Mouse (Mus musculus) kidney, postnatal 4 days (tissue): ENCODE measurements at regions not wholly inside any gene's neighbourhood (a gene's known extent, or its start where the extent isn't known, plus 50 kb on each side); places are given as distances from the start of the nearest gene placed in this dataset.
A peak's percentile ranks its signal among the peaks of the same experiment; 100 is the strongest.

Experiments used
- DNase-seq, 2 experiments: peaks; one replicate each; pipeline ENCODE4 v3.0.0; 2021; ENCODE audit warnings: mixed read lengths in 2 of 2

GRCm38 (mm10) chr5:29142957-29143356 is 52.8 kb upstream of the Rnf32 start:
- no peak for DNase-seq

DNA sequence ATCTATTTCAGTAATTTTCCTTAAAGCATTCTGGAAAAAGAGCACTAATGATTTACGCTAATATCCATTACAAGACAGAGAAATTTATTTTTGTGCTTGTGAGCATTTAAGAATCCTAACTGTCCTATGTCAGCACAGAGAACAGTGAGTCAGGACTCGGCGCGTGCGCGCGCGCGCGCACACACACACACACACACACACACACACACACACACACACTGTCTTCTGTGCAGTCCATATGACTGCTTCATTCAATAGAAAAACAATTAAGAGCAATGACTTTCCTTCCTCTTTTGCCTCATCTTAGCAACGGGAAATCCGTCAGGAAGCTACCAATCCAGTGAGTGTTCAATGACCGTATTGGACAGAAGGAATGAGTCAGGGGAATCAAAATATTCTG is 53.3 kb upstream of the Rnf32 start:
- DNase-seq = no peak

- DNase-seq = no peak
Observed at GRCm38 (mm10) chr5:29137481-29137880, 58.3 kb upstream of the Rnf32 start.

GRCm38 (mm10) chr5:29132261-29132660 is 63.5 kb upstream of the Rnf32 start:
- DNase-seq = peak in 1 of 2 experiments; percentile 2

GRCm38 (mm10) chr5:29131762-29132161 is 64.0 kb upstream of the Rnf32 start:
- no peak for DNase-seq

DNA sequence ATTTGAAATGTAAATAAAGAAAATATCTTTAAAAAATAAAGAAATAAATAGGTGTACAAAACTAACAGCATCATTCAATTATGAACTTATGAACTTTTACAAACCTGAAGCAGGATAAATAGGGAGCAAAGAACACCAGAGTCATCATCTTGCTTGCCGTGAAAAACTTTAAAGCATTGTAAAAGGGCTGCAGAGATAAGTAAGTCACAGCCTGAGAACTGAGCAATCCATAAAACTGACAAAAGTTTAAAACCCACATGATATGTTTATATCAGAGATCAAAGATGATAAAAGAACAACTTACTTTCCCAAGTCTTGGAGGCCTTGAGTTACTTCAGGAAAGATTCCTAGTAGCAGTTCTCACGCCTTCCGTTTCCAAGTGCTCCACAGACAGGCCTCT is 66.1 kb upstream of the Rnf32 start:
- DNase-seq = no peak

GRCm38 (mm10) chr5:29116942-29117341 is 78.8 kb upstream of the Rnf32 start:
- DNase-seq = no peak

DNA sequence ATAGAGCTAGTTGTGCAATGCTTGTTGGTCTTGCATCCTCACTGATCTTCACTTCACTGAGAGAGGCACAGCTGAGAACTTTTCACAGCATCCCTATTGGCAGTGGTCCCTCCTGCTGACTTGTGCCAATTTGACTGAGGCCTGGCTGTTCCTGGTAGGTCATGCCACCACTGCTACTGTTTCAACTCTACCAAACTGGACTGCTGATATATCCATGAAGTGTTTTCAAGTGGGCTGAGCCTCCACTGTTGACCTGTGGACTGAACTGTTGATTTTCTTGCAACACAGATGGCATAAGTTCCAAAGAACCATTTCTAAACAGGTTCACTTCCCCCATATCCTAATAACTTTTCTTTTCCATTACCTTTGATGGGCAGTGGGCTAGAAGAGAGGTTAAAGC is 83.3 kb upstream of the Rnf32 start:
- no peak for DNase-seq

DNA sequence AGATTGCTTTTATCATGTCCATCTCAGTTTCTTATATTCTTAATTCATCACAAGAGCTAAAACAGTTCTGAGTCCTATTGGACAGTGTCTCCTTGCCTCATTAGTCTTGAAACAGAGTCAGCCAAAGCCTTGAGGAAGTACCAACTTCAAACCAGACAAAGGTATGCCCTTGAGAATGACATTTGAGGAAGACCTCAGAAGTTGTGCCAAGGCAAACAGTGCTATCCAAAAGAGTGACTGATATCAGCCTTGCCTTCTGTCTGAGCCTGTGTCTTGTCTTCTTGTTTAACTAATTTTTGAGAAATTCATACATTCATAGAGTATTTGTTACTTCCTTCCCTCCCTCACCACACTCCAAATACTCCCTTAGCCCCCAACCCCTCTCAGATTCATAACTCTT is 88.5 kb upstream of the Rnf32 start:
- DNase-seq = no peak

GRCm38 (mm10) chr5:29083288-29083687 is 112.5 kb upstream of the Rnf32 start:
- no peak for DNase-seq

- no peak for DNase-seq
Observed at GRCm38 (mm10) chr5:29054393-29054792, 141.4 kb upstream of the Rnf32 start.

GRCm38 (mm10) chr5:29036636-29037035 is 159.2 kb upstream of the Rnf32 start:
- DNase-seq = peak; percentile 58 to 59

GRCm38 (mm10) chr5:29033462-29033997 is 162.3 kb upstream of the Rnf32 start:
- DNase-seq = no peak

DNA sequence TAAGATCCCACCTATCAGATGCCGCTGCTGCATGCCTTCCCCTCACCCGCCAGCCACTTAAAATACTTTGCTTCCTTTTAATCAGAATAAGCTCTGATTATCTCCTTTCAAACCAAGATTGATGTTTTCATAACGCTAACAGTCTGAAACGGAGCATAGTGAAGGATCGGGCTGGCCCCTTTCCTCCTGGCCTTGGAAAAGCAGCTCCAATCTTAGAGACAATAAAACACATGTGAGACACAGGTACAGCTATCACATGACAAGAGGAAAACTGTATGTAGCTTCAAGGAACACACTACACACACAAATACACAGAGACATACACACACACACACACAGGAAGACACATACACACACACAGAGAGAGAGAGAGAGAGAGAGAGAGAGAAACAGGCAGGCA is 165.3 kb upstream of the Rnf32 start:
- no peak for DNase-seq

DNA sequence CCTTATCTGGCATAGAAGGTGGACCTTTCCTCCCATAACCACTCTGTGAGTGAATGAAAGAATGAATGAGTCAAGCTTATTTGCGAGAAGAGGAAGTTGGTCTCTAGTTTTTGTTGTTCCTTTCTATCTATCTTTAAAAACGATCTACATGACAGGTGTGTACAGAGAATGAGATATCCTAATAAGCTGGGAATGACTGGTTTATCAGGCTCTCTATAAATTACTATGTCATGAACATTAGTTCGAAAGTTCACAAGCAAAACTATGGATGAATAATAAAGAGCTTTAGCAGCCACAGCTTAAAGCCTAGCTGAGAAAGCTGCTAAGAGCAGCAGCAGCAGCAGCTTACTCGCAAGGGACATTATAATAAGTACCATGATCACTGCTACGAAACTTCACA is 165.8 kb upstream of the Rnf32 start:
- DNase-seq = no peak

GRCm38 (mm10) chr5:29025045-29025444 is 170.7 kb upstream of the Rnf32 start:
- no peak for DNase-seq

GRCm38 (mm10) chr5:28992796-28993195 is 203.0 kb upstream of the Rnf32 start:
- DNase-seq = peak in 1 of 2 experiments; percentile 3

DNA sequence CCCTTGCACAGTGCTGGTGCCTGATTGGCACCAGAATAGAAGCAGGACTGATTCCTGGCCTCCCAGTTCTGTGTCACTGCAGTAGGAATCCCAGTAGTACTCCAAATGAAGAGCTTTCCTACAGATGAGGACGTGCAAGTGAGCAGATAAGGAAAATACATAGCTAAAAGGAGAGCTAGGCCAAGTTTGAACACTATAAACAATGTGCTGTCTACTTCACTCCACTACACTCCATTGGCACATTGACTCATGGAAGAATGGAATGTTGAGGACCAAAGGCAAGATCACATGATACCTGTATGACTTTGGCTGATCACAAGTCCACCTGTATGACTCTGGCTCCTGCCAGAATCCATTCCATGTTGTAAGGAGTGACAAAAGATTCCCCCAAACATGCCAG is 215.9 kb upstream of the Rnf32 start:
- DNase-seq = no peak

DNA sequence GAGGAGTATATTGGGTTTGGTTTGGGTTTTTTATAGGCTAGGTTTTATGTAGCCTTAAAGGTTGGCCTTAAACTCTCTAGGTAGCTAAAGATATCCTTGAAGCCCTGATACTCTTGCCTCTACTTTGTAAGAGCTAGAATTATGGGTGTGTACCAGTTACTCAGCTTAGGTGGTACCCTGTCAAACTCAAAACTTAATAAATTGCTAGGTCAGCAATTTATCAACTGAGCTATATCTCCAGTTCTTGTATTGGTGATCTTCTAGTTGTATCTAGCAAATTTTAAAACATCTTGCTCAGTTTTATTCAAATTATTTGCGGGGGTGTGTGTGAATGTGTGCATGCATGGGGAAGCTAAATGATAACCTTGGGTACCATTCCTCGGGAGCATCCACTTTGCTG is 225.4 kb upstream of the Rnf32 start:
- no peak for DNase-seq

DNA sequence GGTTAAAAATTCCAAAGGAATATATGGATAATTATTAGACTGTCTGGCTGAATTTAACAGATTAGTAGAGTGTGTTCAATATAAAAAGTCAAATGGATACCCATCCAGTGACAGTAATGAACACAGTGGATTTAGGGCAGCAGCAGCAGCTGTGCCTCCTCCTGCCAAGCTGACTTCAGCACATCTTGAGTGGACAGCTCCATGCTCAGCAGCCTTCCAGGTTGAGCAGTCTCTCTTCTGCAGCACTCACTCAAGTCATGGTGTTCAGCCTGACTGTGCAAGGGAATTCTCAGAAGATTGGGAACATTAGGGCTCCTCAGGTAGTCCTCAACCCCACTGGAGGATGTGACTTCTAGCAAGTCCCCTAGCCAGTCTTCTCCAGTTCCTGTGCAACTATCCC is 240.8 kb upstream of the Rnf32 start:
- peak; percentile 71 to 72 for DNase-seq

- no peak for DNase-seq
Observed at GRCm38 (mm10) chr5:28947465-28947864, 248.3 kb upstream of the Rnf32 start.

- no peak for DNase-seq
Observed at GRCm38 (mm10) chr5:28943571-28944316, 252.0 kb upstream of the Rnf32 start.

- no peak for DNase-seq
Observed at GRCm38 (mm10) chr5:28940972-28941371, 254.8 kb upstream of the Rnf32 start.

DNA sequence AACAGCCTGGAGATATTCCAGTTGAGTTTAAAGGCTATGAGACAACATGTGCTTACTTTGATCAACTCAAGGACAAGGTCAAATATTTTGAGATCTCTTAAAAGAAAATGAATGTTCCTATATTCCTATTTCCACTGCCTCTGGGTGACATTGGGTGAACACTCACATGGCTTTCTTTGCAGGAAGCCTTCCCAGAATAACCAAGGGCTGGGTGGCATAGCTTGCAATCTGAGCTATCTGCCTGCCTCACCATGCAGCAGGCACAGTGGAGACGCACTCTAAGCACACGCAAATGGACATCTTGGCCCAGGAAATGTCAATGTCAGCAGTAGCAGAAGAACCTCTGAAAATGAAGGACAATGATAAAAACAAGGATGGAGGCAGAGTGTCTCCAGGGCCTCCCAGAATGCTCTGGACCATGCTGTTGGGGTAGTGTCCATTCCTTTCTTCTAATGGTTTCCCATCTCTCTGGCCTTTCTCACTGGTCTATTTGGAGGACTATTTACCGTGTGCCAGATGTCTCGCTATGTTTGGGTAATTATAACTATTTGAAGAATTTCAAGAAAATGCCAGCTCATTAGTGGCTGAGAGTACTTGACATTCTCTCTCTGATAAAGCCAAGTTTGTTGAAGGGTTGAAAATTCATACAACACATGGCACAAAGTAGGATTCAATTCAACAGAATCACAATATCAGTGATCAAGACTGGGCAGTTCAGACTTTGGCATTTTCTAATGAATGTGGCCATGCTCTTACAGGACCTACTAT is 276.3 kb upstream of the Rnf32 start:
- DNase-seq = no peak
